Mouse (Mus musculus): ENCODE measurements around the gene Gbf1.

Gbf1 gene

GRCm38 (mm10) chr19:46314872-46315742 lies 162.8 kb downstream of the Gbf1 start:
- no peak for DNase-seq (ENCODE audit: low read depth, low spot score)

DNA sequence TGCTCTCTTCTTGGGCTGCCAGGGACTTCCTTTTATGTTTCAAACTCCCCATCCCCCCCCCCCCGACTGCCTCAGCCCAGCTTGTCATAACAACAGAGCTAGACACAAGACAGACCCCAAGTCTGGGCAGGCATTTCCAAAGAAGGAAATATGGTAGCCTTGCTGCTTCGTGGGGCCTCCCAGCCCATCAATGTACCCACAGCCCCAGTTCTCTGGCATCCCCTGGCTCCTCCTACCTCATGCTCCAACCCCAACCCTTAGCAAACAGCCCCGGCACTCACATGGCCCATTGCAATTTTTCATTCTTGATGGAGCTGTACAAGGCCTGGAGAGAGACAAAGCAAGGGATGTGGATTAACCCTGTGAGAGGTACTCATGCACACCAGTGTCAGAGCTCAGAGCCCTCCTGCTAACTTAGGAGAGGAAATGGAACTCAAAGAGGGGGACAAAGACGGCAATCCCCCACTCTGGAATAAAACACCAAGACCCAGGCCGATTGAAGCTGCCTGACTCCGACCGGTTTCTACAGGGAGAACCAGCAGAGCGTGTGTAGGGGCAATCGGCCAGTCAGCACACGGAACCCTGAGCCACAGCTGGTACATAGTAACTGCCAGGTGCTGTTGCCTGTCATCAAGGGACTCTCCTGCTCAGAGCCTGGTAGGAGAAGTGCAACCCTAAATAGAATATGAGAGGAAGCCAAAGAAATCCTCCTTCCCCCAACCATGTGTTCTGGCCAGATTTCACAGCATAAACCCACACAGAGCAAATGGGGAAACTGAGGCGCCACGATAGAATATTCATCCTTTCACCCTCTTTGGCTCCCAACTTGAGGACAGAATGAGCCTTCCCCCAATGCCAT lies 163.7 kb downstream of the Gbf1 start:
- no peak for DNase-seq (ENCODE audit: low read depth, low spot score)

GRCm38 (mm10) chr19:46316846-46317545 lies 164.7 kb downstream of the Gbf1 start:
- no peak for DNase-seq (ENCODE audit: low read depth, low spot score)

DNA sequence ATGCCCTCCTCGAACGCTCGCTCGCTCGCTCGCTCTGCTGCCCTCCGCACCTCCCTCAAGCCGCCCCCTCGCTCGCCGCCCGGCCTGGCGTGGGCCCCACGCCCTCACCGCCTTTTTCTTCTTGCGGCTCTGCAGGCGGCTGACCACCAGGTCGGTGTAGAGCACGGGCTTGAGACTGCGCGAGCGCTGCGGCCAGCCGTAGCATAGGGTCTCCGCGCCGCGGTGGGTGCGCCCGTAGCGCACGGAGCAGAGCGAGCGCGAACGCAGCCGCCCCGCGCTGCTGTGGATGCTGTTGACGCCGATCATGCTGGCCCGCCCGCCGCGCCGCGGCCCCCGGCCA lies 165.2 kb downstream of the Gbf1 start:
- no peak for DNase-seq (ENCODE audit: low read depth, low spot score)

GRCm38 (mm10) chr19:46318031-46318471 lies 165.7 kb downstream of the Gbf1 start:
- DNase-seq (ENCODE audit: low read depth, low spot score) = no peak

DNA sequence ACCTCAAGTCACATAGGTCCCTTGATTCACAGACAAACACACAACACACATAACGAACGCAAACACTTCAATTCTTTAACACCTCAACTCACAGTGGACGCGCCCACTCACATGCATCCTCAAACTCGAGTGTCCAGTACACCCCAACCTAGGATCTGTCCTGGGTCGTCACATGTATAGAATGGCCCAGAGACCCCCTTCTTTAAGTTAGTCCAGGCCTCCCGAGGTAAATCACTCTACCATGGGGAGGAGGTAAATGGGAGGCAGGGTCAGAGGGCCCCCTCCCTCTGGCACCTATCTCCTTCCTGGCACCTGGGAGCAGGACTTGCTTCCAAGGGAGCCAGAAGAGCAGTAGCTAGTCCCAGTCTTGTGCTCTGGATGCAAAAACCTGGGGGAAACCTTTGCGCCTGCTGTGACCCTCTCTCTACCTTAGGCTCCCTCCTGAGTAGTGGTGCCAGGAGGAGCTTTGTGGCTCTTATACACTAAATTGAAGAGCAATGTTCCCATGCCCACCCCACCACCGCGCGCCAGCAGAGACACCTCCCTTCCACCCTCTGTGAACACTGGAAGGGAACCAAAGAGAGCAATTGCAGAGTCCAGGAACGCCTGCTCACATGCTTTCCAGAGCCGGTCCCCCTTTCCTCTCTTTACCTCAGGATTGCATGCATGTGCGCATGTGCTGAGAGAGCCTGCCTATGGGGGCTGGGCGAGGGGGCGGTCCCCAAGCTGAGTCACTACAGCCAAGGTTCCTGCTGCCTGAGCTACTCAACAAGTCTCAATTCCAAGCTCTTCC lies 166.5 kb downstream of the Gbf1 start:
- DNase-seq (ENCODE audit: low read depth, low spot score) = peak; percentile 88

GRCm38 (mm10) chr19:46320076-46320785 lies 167.9 kb downstream of the Gbf1 start:
- no peak for DNase-seq (ENCODE audit: low read depth, low spot score)

- DNase-seq (ENCODE audit: low read depth, low spot score) = peak; percentile 80
These were observed 169.0 kb downstream of the Gbf1 start for GRCm38 (mm10) chr19:46321101-46321943.

GRCm38 (mm10) chr19:46322144-46322995 lies 170.1 kb downstream of the Gbf1 start:
- no peak for DNase-seq (ENCODE audit: low read depth, low spot score)

GRCm38 (mm10) chr19:46322996-46323572 lies 170.8 kb downstream of the Gbf1 start:
- no peak for DNase-seq (ENCODE audit: low read depth, low spot score)

DNA sequence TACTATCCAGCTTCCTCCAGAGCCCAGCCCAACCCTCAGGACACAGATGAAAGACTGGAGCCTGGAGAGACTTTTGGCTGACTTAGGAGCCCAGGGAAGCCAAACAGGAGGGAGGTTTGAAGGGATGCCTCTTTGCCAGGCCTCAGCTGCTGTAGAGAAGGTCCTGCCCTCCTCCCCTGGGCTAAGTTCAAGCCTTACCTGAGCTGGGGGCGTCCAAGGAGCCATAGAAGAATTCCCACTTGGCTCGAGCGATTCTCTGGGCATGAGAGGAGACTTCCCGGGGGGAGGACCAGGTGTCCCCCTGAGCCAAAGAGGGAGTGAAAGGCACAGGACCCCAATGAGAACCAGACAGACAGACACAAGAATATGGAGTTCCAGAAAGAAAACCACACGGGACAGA lies 171.4 kb downstream of the Gbf1 start:
- no peak for DNase-seq (ENCODE audit: low read depth, low spot score)

GRCm38 (mm10) chr19:46324366-46324765 lies 172.1 kb downstream of the Gbf1 start:
- DNase-seq (ENCODE audit: low read depth, low spot score) = no peak

GRCm38 (mm10) chr19:46324918-46325317 lies 172.6 kb downstream of the Gbf1 start:
- DNase-seq (ENCODE audit: low read depth, low spot score) = no peak

DNA sequence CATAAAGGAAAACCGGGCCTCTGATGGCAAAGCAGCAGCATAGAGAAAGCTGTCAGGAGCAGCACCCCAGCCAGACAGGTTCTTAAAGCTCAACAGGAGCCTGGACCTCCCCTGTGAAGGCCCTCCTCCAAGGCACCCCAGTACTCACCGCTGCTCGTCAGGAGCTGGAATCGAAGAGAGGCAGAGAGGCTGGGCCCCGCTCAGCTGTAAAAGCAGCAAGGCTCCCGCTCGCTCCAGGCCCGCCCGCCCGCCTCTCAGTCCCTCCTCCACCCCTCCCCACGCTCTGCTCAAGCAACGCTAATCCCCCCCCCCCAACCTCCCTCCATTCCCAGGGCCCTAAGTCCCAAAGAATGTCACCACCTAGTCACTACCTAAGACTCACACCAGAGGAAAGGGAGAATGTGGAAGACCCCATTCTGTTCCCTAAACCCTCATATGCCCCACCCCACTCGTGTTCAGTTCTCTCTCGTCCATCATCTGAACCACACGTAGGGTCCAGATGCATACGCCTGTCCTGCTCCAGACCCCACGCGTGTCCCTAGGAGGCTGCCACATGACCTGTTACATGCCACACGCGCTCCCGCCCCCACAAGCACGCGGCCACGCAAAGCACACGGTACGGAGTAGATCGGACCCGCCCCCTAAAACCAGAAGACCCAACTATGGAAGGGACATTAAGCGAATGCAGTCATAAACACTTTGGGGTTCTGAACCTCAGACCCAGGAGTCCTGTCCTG lies 173.9 kb downstream of the Gbf1 start:
- DNase-seq (ENCODE audit: low read depth, low spot score) = no peak

GRCm38 (mm10) chr19:46326756-46327305 lies 174.5 kb downstream of the Gbf1 start, which contains the start of gene Psd:
Gene Psd, minus strand, starts transcription at chr19:46327156.
- peak; percentile 70 for DNase-seq (ENCODE audit: low read depth, low spot score)

DNA sequence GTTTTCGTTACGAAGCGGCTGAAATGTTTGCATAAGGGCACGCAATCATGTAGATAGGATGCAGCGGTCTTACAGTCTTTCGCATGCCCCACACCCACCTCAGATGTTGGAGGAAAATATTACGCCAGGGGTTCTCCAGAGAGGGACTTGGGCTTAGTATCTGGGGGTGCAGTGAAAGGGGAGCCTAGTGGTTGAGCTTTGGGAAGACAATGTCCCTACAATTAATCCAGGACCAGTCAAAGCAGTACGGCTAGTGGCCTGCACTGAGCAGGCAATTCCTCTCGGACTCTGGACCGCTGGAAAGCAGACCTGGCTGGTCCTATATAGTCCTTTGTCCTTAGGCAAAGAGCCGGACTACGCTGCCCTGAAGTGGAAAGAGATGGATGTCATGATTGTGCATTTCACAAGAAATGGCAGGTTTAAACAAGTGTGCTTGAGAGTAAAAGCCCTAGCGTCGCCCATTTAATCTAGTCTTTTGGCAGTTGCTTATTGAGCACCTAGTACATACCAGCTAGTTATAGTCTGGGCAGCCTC lies 175.3 kb downstream of the Gbf1 start:
- no peak for DNase-seq (ENCODE audit: low read depth, low spot score)
